Mouse (Mus musculus) urinary bladder, postnatal 25 days (tissue): ENCODE data around the gene Nfe2l2.
"Not testable (repeated sequence)": the region's sequence is repeated elsewhere in the genome, so short reads cannot be mapped to it uniquely, and the experiment has no call there.

Experiments used
- DNase-seq: peaks from one replicate; pipeline ENCODE4 v3.0.0; 2022; ENCODE audit warnings: low spot score

Gene Nfe2l2

GRCm38 (mm10) chr2:75713083-75713482, 8.6 kb upstream of the Nfe2l2 start:
- no peak for DNase-seq

DNA sequence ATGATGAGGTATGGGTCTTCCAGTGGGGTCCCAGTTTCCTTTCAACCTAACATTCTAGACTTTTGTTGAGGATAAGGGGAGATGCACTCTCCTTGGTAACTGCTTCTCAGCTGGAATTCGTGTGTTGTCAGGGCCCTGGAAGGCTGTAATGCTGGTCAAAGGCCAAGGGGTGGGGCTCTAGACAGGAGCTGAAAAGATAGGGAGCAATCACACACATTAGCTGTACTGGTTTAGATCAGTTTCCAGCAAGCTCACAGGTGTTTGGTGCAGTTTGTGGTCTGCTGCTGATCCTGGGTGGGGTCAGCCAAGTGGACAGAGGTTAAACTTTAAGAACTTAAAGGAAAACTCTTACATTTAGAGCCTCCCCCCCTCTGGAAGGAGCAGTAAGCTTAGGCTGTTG, 3.0 kb upstream of the Nfe2l2 start:
- no peak for DNase-seq

DNA sequence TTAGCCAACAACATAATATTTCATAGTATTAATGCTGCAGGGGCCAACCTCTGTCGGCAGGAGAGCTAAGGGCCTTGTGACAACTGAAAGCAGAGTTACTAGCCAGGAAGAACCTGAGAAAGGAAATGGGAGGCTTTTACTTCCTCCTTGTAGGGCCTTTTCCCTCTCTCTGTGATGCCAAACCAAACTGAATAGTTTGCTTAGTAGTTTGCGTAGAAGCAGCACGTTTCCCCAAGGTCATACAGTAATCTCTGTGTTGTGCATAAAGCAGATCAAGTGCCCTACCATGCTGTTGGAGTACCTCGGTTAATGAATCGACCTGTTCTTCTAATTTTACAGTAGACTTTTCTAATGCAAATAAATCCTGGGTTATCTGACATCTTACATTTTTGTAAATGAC, 2.0 kb upstream of the Nfe2l2 start:
- DNase-seq, result no peak

DNA sequence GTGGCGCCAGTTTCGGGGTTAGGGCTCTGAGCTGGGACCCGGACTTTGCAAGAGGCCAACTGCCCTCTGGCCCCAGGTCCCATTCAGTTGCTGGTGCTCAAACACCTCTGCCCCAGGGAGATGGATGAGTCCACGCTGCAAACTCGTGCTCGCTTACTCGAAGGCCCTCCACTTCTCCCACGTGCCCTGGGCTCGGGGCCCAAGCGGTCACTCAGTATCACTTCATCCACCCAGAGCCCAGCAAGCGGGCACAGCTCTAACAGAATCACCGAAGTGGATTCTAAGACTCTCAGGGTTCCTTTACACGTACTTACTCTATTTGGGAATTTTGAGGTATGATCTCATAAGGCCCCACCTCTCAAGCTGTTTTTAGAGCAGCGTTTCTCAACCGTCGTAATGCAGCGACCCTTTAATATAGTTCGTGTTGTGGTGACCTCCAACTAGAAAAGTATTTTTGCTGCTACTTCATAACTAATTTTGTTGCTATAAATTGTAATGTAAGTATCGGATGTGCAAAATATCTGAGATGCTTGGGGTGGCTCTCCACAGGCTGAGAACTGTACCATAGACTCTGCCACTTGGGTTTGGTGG, 816 bp upstream of the Nfe2l2 start:
- DNase-seq, result no peak

GRCm38 (mm10) chr2:75703375-75704181, 863 bp downstream of the Nfe2l2 start:
- DNase-seq, result peak; percentile 82

DNA sequence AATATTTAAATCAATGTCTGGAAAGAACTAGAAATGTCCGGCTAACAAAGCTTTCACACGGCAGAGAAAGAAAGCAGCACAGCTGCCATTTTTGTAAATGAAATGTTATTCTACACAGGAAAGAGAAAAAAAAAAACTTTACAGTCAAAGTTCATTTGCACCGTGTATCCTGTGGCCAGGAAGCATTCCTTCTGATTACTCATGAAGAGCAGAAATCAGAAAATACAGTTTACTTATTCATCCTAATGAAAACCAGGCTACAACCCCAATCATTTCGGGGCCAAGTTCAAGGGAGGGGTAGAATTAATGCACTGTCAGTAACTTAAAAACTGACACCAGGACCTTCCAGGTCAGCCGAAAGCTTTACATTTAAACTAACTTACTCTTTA, 1.9 kb downstream of the Nfe2l2 start:
- DNase-seq, result no peak

DNA sequence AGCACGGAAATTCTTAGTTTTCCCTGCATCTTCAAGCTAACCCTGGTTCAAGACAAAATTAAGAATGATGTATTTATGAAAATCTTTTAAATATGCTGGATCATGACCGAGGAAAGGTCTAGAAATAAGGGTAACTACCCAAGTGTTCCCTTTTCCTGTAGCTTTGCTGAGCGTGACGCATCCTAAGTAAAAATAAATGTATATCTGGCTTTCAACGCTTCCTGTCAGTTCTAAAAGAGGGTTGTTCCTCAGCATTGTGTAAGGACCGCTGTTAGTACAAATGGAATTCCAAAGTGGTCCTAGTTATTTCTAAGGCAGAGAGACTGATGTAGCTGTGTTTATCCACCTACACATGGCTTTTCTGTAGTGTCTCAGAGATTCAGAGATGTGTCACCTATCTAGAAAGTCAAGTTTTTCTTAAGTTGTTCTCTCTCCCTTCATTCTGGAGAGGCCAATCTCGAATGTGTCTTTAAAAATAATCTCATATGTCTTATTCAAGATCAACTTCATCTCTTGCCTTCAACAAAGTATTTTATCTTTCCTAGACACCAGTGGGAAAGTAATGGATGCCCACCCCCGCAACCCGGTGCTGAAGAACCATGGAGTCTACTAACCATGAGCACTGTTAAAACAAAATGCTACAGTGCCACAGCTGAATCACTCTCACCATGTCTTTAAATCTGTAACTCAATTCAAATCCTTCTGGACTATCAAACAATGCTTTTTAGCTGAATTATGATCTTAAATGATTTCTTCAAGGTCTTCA, 2.4 kb downstream of the Nfe2l2 start:
- DNase-seq, result no peak

- DNase-seq, result no peak
These were observed 3.2 kb downstream of the Nfe2l2 start for GRCm38 (mm10) chr2:75701207-75701606.

DNA sequence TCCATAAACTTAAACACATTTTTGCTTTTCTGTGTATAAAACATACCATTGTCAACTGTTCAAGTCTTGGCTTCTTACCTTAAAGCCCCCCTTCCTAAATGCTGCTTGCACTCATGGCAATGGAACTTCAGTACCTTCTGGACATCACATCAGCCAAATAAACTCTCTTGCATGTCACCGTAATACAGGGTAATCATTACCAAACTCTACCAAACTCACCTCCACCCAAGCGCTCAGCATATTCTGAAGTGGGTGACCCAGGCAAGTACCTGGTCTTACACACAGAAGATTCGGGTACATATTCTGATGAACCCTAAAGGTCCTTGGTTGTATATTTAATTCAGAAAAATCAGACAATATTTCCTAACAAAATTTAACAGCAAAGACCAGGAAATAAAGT, 3.9 kb downstream of the Nfe2l2 start:
- DNase-seq, result no peak

DNA sequence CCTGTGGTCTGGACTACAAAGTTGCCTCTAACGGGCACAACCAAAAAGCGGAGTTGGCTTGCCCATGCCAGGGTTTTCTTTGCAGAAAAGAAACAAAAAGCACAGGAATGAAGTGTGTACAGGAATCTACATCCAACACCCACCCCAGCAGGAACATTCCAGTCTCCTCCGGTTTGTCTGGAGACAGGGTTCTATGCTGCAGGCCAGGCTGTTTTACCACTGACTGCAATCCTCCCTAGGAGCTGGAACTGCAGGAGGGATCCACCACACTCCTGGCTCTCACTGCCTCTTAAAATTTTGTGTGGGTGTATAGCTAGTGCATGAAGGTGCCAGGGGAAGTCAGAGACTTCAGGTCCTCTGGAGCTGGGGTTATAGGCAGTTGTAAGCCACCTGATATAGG, 5.6 kb downstream of the Nfe2l2 start:
- no peak for DNase-seq

DNA sequence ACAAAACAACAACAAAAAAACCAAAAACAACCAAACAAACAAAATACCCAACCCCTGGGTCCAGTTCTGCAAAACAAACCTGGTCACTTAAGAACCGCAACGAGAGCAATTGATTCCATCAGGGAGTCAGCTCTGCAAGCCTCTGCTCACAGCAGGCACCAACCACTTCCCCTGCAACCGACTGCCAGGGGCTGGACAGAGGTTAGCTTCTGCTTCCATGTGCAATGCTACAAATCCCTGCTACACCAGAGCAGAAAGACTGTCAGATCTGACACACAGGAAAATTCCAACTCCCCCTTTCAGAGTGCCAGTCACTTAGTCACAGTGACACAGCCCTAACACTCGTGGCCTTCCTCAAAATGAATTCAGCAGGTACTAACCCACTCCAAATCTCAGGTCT, 6.4 kb downstream of the Nfe2l2 start:
- no peak for DNase-seq

DNA sequence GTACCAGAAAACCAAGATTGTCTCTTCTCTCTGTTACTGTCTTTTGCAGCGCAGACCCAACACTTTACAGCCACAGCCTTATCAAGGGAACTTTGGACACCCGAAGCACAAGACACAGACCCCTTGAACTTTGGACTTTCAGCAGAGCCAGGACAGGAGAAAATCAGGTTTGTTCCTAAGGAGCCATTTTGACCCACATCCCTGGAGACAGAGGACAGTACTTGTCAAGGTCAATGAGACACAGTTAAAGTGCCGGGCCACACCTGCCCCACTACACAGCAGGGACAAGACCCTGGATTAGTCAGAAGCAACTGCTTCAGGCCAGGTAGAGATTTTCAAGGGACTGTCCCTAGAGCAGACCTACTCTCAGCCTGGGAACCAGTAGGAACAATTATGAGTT, 7.2 kb downstream of the Nfe2l2 start:
- no peak for DNase-seq

GRCm38 (mm10) chr2:75696371-75696770, 8.1 kb downstream of the Nfe2l2 start:
- no peak for DNase-seq

DNA sequence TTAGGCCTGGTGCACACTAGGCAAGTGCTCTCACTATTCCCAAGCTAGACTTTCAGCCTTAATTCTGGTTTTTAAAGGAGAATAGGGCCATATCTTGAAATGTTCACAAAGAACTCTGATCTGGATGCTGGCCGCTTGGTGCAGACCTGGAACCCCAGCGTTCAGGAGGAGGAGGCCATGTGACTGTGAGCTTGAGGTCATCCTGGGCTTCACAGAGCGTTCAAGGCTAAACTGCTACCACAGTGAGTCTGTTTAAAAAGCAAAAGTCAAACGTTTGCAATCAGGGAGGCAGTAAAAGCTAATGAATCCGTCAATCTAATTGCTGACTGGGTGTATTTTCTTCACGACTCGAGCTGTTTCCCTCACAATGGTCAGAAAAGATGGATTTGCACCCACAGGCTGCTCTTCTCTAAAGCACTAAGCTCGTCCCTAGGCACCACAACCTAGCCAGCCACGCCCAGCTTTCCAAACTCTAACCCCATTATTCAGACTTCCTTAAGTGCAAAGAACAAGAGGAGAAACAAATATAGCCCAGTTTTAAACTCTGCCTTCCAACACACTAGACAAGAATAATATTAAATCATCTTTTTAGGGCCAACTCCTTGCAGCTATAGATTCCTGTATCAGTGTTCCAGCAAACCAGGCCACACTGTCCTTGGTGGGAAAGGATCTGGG, 8.6 kb downstream of the Nfe2l2 start:
- DNase-seq, result no peak

DNA sequence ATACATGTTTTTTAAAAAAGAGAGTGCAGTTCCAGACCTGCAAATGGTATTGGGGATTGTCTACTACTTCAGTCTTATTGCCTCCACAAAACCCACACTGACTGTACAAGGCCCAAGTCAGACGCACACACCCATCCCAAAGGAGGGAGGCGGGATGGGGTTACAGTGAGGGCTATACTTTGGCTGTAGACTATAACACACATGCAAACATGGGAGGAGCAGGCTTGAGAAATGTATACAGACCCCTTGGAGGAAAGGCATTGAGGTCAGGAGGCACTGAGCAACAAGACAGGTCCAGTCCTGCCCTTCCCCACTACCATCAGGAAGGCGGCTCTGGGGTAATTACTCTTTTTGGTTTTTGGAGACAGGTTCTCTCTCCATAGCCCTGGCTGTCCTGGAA, 9.5 kb downstream of the Nfe2l2 start:
- DNase-seq, result not testable (repeated sequence)

GRCm38 (mm10) chr2:75692369-75692768, 12.1 kb downstream of the Nfe2l2 start:
- DNase-seq, result no peak

DNA sequence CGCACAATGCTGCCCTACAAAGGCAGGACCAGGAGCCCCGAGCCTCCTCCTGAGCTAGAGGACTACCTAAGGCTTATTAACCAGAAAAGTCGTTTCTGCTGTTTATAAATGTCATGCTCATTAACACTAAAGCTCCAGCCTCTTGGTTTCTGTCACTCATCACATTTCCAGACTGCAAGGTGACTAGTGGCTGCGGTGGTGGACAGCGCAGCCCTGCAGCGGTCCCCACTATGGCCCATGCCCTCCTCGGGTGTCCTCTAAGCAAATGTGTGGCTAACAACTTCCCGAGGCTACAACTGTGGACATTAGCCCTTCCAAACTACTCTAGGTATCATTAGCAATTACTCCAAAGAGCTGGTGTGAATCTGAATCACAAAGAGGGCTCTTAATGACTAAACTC, 13.1 kb downstream of the Nfe2l2 start:
- no peak for DNase-seq

DNA sequence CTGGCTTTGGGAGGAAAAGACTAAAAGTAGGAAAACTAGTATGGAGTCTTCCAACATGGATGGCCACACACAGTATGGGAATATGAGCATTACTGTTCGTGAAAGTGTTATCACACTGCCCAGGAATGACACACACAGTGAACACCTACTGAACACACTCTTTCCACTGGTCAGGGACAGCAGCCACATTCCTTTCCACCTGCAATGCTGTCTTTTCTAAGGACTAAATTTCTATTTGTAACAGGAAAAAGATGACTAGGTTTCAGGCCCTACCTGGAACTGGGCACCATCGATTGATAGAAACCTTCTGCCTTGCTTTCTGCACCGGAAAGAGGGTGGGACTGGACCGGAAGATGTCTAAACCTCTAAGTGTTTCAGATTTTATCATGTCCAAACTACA, 13.8 kb downstream of the Nfe2l2 start:
- no peak for DNase-seq

DNA sequence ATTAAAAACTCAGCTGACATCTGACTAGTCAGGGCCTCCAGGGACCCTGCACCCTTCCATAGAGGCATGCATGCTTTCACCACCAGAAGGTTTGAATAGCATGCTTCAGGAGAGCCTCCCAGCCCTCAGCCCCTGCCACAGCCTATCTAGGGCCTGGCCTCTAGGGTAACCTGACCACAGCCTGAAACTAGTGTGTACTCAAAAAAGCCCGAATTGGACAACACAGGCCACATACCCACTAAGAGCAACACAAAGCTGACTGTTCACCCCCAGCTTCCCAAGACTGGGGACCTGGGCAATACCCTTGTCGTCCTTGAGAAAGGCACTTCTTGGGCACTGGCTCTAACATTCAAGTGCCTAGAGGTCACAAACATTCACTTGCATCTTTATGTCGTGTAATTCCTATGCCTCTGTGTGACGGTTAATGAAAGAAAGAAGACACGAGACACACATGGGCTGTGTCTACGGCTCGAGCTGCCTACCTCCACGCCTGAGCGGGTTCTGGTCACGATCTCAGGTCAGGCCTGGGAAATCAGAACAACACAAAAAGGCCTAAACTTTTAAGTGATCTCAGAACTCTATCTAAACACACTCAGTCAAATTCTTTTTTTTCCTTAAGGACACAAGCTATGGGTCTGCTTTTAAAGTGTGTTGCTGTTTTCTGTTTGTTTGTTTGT, 14.8 kb downstream of the Nfe2l2 start:
- no peak for DNase-seq

DNA sequence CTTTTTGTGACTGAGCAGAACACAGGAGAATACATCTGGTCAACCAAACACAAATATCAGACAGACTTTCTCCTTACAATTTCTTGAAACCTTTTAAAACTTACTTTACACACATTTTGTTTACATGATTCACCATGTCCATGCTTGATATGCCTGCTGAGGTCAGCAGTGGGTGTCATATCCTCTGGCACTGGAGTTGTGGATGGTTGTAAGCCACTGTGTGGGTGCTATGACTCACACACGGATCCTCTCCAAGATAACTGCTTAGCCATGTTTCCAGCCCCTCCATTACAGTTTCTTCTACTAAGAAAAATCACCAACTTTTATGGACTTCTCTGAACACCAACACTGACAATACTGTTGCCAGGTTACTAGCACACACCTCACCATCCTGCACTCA, 15.5 kb downstream of the Nfe2l2 start:
- DNase-seq, result no peak

GRCm38 (mm10) chr2:75687040-75687749, 17.2 kb downstream of the Nfe2l2 start:
- peak; percentile 4 for DNase-seq
